Mouse (Mus musculus): ENCODE data around the gene Aff4. TPM values are rescaled to one million over a fixed set of nuclear protein-coding genes. Genes with fewer than 3 reads are reported as not detected.

Aff4 gene
- polyA plus RNA-seq, 1 experiment from 2014 or later: 120 TPM

GRCm38 (mm10) chr11:53351224-53351942, 750 bp downstream of the Aff4 start:
- H3K27me3 ChIP-seq (ENCODE audit: control insufficient read depth, insufficient read depth, low read length): no peaks in the 10 kb centered on the region
- peak overlapping the region; percentile 96 for H3K27ac ChIP-seq (ENCODE audit: low read depth, low read length)
- no peaks in the 10 kb centered on the region for H3K36me3 ChIP-seq (ENCODE audit: control insufficient read depth, insufficient read depth, low read length)
- H3K4me3 ChIP-seq (ENCODE audit: low read depth, low read length): peak overlapping the region; percentile 98
- no peak for ATAC-seq (ENCODE audit: low FRiP score)
- H3K9me3 ChIP-seq (ENCODE audit: control insufficient read depth, low read length): no peaks in the 10 kb centered on the region
- no peaks in the 10 kb centered on the region for H3K4me1 ChIP-seq (replicated peaks; ENCODE audit: control insufficient read depth, insufficient read depth, low read length)
- H3K4me2 ChIP-seq (replicated peaks; ENCODE audit: low read depth, low read length): peak overlapping the region; percentile 74
- WGBS: under 1% methylated on average over 32 of the region's 35 CpGs
- H3K9ac ChIP-seq (ENCODE audit: low read depth, low read length): peak overlapping the region; percentile 99
- DNase-seq (ENCODE audit: low spot score): peak; percentile 78

- Histone ChIP-seq H3K36me3 (ENCODE audit: control insufficient read depth, insufficient read depth, low read length) (no peaks in the 10 kb centered on the region), H3K27me3 (ENCODE audit: control insufficient read depth, insufficient read depth, low read length) (no peaks in the 10 kb centered on the region), H3K4me1 (replicated peaks; ENCODE audit: control insufficient read depth, insufficient read depth, low read length) (no peaks in the 10 kb centered on the region), H3K9me3 (ENCODE audit: control insufficient read depth, low read length) (no peaks in the 10 kb centered on the region), H3K27ac (ENCODE audit: low read depth, low read length) (peak overlapping the region; percentile 96), H3K4me2 (replicated peaks; ENCODE audit: low read depth, low read length) (peak overlapping the region; percentile 74), H3K9ac (ENCODE audit: low read depth, low read length) (peak overlapping the region; percentile 99), H3K4me3 (ENCODE audit: low read depth, low read length) (peak overlapping the region; percentile 98)
- WGBS: 6% methylated on average over 14 of the region's 14 CpGs
- ATAC-seq (ENCODE audit: low FRiP score) (no peak), DNase-seq (ENCODE audit: low spot score) (peak; percentile 27)
These were observed 1.4 kb downstream of the Aff4 start for GRCm38 (mm10) chr11:53351943-53352590.

GRCm38 (mm10) chr11:53358504-53359155, 8.0 kb downstream of the Aff4 start:
- no peak overlapping the region for H3K4me2 ChIP-seq (replicated peaks; ENCODE audit: low read depth, low read length)
- no peak overlapping the region for H3K9ac ChIP-seq (ENCODE audit: low read depth, low read length)
- H3K27ac ChIP-seq (ENCODE audit: low read depth, low read length): no peak overlapping the region
- 95% methylated on average over 5 of the region's 5 CpGs for WGBS
- H3K4me1 ChIP-seq (replicated peaks; ENCODE audit: control insufficient read depth, insufficient read depth, low read length): no peaks in the 10 kb centered on the region
- no peaks in the 10 kb centered on the region for H3K27me3 ChIP-seq (ENCODE audit: control insufficient read depth, insufficient read depth, low read length)
- H3K4me3 ChIP-seq (ENCODE audit: low read depth, low read length): no peak overlapping the region
- no peaks in the 10 kb centered on the region for H3K9me3 ChIP-seq (ENCODE audit: control insufficient read depth, low read length)
- no peaks in the 10 kb centered on the region for H3K36me3 ChIP-seq (ENCODE audit: control insufficient read depth, insufficient read depth, low read length)
- ATAC-seq (ENCODE audit: low FRiP score) (no peak), DNase-seq (ENCODE audit: low spot score) (no peak)

GRCm38 (mm10) chr11:53367032-53367431, 16.4 kb downstream of the Aff4 start:
- Histone ChIP-seq H3K4me3 (ENCODE audit: low read depth, low read length) (no peak overlapping the region), H3K9me3 (ENCODE audit: control insufficient read depth, low read length) (no peaks in the 10 kb centered on the region), H3K9ac (ENCODE audit: low read depth, low read length) (no peak overlapping the region), H3K27me3 (ENCODE audit: control insufficient read depth, insufficient read depth, low read length) (no peaks in the 10 kb centered on the region), H3K36me3 (ENCODE audit: control insufficient read depth, insufficient read depth, low read length) (no peaks in the 10 kb centered on the region), H3K4me1 (replicated peaks; ENCODE audit: control insufficient read depth, insufficient read depth, low read length) (no peaks in the 10 kb centered on the region), H3K4me2 (replicated peaks; ENCODE audit: low read depth, low read length) (no peak overlapping the region), H3K27ac (ENCODE audit: low read depth, low read length) (no peak overlapping the region)
- no peak for ATAC-seq (ENCODE audit: low FRiP score)
- 98% methylated on average over 2 of the region's 2 CpGs for WGBS
- no peak for DNase-seq (ENCODE audit: low spot score)

GRCm38 (mm10) chr11:53378918-53379317, 28.3 kb downstream of the Aff4 start:
- Histone ChIP-seq H3K27me3 (ENCODE audit: control insufficient read depth, insufficient read depth, low read length) (no peaks in the 10 kb centered on the region), H3K9me3 (ENCODE audit: control insufficient read depth, low read length) (no peaks in the 10 kb centered on the region), H3K4me1 (replicated peaks; ENCODE audit: control insufficient read depth, insufficient read depth, low read length) (no peaks in the 10 kb centered on the region), H3K9ac (ENCODE audit: low read depth, low read length) (no peak overlapping the region), H3K36me3 (ENCODE audit: control insufficient read depth, insufficient read depth, low read length) (peaks cover 3% of the 10 kb centered on the region; the same call in 1 of the 2 replicates), H3K4me3 (ENCODE audit: low read depth, low read length) (no peak overlapping the region), H3K4me2 (replicated peaks; ENCODE audit: low read depth, low read length) (no peak overlapping the region), H3K27ac (ENCODE audit: low read depth, low read length) (no peak overlapping the region)
- DNase-seq (ENCODE audit: low spot score) (no peak), ATAC-seq (ENCODE audit: low FRiP score) (no peak)
- 88% methylated on average over 1 of the region's 1 CpGs for WGBS

GRCm38 (mm10) chr11:53383758-53384428, 33.3 kb downstream of the Aff4 start:
- ATAC-seq (ENCODE audit: low FRiP score) (no peak), DNase-seq (ENCODE audit: low spot score) (no peak)
- no peaks in the 10 kb centered on the region for H3K27me3 ChIP-seq (ENCODE audit: control insufficient read depth, insufficient read depth, low read length)
- H3K36me3 ChIP-seq (ENCODE audit: control insufficient read depth, insufficient read depth, low read length): peaks cover 2% of the 10 kb centered on the region
- no peaks in the 10 kb centered on the region for H3K9me3 ChIP-seq (ENCODE audit: control insufficient read depth, low read length)
- H3K27ac ChIP-seq (ENCODE audit: low read depth, low read length): no peak overlapping the region
- WGBS: 97% methylated on average over 2 of the region's 2 CpGs
- H3K4me3 ChIP-seq (ENCODE audit: low read depth, low read length): no peak overlapping the region
- no peak overlapping the region for H3K4me2 ChIP-seq (replicated peaks; ENCODE audit: low read depth, low read length)
- no peak overlapping the region for H3K9ac ChIP-seq (ENCODE audit: low read depth, low read length)
- H3K4me1 ChIP-seq (replicated peaks; ENCODE audit: control insufficient read depth, insufficient read depth, low read length): no peaks in the 10 kb centered on the region

GRCm38 (mm10) chr11:53393856-53394255, 43.2 kb downstream of the Aff4 start:
- Histone ChIP-seq H3K4me3 (ENCODE audit: low read depth, low read length) (no peak overlapping the region), H3K27ac (ENCODE audit: low read depth, low read length) (no peak overlapping the region), H3K9me3 (ENCODE audit: control insufficient read depth, low read length) (no peaks in the 10 kb centered on the region), H3K27me3 (ENCODE audit: control insufficient read depth, insufficient read depth, low read length) (no peaks in the 10 kb centered on the region), H3K36me3 (ENCODE audit: control insufficient read depth, insufficient read depth, low read length) (0 out of 2 replicates have a peak, but pooled peaks cover 3% of the 10 kb centered on the region), H3K4me1 (replicated peaks; ENCODE audit: control insufficient read depth, insufficient read depth, low read length) (no peaks in the 10 kb centered on the region), H3K9ac (ENCODE audit: low read depth, low read length) (no peak overlapping the region), H3K4me2 (replicated peaks; ENCODE audit: low read depth, low read length) (no peak overlapping the region)
- no peak for DNase-seq (ENCODE audit: low spot score)
- 88% methylated on average over 1 of the region's 1 CpGs for WGBS
- ATAC-seq (ENCODE audit: low FRiP score): no peak

- H3K9ac ChIP-seq (ENCODE audit: low read depth, low read length): no peak overlapping the region
- no peaks in the 10 kb centered on the region for H3K4me1 ChIP-seq (replicated peaks; ENCODE audit: control insufficient read depth, insufficient read depth, low read length)
- peaks cover 14% of the 10 kb centered on the region for H3K36me3 ChIP-seq (ENCODE audit: control insufficient read depth, insufficient read depth, low read length)
- no peak overlapping the region for H3K4me3 ChIP-seq (ENCODE audit: low read depth, low read length)
- 95% methylated on average over 1 of the region's 1 CpGs for WGBS
- no peak for DNase-seq (ENCODE audit: low spot score)
- H3K4me2 ChIP-seq (replicated peaks; ENCODE audit: low read depth, low read length): no peak overlapping the region
- no peak for ATAC-seq (ENCODE audit: low FRiP score)
- H3K27me3 ChIP-seq (ENCODE audit: control insufficient read depth, insufficient read depth, low read length): no peaks in the 10 kb centered on the region
- no peak overlapping the region for H3K27ac ChIP-seq (ENCODE audit: low read depth, low read length)
- H3K9me3 ChIP-seq (ENCODE audit: control insufficient read depth, low read length): no peaks in the 10 kb centered on the region
These were observed 53.0 kb downstream of the Aff4 start for GRCm38 (mm10) chr11:53403638-53404037.

Data from hindbrain, embryonic 11.5 days (tissue).